Mouse (Mus musculus) urinary bladder, postnatal 25 days (tissue): Measurements from ENCODE around the gene Zfp973.
"Not testable (repeated sequence)": the region's sequence is repeated elsewhere in the genome, so short reads cannot be mapped to it uniquely, and the experiment has no call there.

ENCODE experiments used
- DNase-seq: peaks from one replicate; pipeline ENCODE4 v3.0.0; 2022; ENCODE audit warnings: low spot score

The Zfp973 gene

GRCm38 (mm10) chr2:176670222-176670621 lies at the start of gene Zfp973:
Gene Zfp973, plus strand, starts transcription at chr2:176670522.
- DNase-seq: not testable (repeated sequence)

DNA sequence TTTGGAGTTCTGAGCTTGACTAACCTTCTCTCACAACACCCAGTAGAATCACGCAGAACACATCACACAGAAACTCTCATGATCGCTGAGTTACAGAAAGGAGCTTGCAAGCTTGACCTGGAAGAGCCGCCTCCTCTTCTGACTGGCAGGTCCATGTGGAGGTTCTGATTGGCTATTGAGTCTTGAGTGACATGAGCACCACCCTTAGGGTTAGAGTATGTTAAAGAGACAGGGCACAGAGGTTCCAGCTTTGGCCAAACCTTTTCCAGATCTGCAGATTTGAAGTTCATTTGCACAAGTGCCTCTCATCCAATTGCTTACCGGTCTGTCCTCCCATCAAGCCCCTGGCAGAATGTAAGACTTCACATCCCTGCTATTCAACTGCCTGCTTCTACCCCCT lies 34.1 kb upstream of the Zfp973 start, which contains the start of gene Gm14308:
TSS of gene Gm14308 (minus strand) at position 101 of the 400 bp plus-strand sequence.
- DNase-seq: not testable (repeated sequence)

DNA sequence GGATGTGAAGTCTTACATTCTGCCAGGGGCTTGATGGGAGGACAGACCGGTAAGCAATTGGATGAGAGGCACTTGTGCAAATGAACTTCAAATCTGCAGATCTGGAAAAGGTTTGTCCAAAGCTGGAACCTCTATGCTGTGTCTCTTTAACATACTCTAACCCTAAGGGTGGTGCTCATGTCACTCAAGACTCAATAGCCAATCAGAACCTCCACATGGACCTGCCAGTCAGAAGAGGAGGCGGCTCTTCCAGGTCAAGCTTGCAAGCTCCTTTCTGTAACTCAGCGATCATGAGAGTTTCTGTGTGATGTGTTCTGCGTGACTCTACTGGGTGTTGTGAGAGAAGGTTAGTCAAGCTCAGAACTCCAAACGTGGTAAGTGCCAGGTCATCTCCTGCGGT lies 37.7 kb downstream of the Zfp973 start, which contains the start of gene Gm14305:
TSS of gene Gm14305 (plus strand) at position 278 of the 400 bp plus-strand sequence.
- peak; percentile 3 for DNase-seq
